Mouse (Mus musculus) adrenal gland, postnatal 36 days (tissue): ENCODE data around the gene Prr7. TPM values are rescaled to one million over a fixed set of nuclear protein-coding genes. Genes with fewer than 3 reads are reported as not detected.
A peak's percentile ranks its signal among the peaks of the same experiment; 100 is the strongest.

Experiments
- DNase-seq, 2 experiments: peaks; one replicate each; pipeline ENCODE4 v3.0.0; 2021; ENCODE audit warnings: mixed read lengths in 1 of 2
- total RNA-seq, 2 experiments: library from RNA; stranded (reverse); gene quantifications; 2 replicates each; pipeline ENCODE4 v1.2.3; 2021

Prr7 gene
- total RNA-seq, 2 experiments from 2014 or later, result 1.9 to 3.3 TPM

DNA sequence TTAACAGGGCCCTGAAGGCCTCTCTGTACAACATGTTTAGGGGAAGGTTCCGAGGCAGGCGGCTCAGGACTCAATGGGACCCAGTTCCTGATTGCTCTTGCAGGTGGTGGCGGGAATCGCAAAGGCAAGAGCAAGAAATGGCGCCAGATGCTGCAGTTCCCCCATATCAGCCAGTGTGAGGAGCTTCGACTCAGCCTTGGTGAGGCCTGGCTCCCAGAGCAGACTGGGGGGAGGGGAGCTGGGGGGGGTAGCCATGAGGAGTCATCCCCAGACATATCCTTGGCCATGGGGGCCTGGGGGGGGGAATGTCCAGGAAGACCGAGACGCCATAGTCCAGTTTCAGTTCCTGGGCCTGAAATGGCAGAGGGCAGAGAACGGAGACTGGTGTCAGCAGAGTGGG, 14.9 kb upstream of the Prr7 start:
- no peak for DNase-seq

DNA sequence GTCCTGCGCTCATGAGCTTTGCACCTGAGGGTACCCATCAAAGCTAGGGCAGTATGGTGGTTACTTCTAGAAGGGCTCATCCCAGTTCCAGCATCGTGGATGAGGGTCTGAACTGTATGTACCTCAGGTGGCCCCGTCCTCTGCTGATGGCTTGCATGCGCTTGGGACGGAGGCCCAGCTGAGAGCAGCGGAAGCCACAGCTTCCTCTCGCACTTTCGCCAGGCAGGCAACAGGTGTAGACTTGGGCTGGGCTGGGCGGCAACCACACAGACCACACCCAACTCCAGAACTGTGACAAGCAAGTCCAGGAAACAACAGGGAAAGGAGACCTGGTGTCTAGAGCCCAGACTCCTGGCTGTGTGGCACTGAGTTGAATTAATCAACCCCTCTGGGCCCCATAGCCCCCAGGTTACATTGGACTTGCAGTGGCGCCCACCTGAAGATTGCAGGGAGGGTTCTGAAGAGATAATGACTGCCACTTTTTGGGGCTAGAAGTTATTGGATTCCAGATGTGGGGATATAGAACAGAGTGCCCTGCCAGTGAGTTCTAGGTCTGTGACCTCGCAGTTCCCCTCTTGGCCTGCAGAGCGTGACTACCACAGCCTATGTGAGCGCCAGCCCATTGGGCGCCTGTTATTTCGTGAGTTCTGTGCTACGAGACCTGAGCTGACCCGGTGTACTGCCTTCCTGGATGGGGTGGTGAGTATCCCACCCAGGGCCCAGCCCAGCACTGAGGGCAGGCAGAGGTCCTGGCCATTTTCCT, 14.2 kb upstream of the Prr7 start:
- no peak for DNase-seq

DNA sequence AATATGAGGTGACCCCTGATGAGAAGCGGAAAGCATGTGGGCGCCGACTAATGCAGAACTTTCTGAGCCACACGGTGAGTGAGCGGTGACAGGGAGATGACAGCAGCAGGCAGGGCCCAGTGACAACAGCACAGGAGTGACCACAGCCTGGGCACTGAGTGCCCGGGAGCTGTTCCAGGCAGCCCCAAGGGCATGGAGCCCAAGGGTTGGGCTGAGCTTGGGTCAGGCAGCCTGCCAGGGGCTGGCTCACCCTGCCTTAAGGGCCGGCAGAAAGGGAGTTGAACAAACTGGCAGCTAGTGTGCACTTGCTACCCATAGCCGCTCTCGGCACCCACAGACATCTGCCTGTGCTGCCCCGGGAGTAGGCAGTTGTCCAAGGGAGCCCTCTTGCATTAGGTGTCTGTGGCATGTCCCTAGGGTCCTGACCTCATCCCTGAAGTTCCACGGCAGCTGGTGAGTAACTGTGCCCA, 13.5 kb upstream of the Prr7 start:
- DNase-seq, result peak; percentile 94 to 95

DNA sequence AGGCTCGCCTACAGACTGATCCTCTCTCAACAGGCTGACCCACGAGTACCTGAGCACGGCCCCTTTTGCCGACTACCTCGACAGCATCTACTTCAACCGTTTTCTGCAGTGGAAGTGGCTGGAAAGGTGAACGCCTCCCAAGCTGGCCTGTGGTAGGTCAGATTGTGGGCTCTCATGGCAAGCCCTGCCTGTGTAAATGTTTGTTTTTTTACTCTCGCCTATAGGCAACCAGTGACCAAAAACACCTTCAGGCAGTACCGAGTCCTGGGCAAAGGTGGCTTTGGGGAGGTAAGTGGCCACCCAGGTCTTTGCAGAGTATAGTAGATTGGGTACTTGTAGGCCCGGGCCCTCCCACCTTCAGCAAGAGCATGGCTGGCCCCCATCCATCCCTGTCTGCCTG, 12.8 kb upstream of the Prr7 start:
- no peak for DNase-seq

DNA sequence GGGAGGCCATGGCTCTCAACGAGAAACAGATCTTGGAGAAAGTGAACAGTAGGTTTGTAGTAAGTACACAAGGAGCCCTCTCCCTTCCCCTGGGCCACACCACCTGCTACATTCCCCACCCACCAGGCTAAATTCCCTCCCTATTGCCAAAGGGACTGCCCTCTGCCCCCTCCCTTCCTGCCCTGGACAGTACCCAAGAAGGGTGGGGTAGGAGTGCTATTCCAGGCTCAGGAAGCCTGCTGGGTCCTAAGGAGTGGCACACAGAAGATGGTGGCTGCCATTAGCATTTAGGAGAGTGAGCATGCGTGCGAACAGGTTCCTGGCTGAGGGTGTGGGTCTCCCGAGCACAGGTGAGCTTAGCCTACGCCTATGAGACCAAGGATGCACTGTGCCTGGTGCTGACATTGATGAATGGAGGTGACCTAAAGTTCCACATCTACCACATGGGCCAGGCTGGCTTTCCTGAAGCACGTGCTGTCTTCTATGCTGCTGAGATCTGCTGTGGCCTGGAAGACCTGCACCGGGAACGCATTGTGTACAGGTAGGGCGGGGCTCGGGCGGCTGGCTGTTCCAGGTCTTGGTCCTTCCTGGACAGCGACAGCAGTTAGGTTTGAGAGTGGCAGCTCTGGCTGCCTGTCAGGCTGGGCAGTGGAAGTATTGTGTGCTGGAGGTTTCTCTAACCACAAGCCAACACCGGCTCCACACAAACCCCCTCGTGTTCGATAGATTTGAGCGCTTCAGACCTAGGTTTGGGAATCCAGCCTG, 12.1 kb upstream of the Prr7 start:
- peak in 1 of 2 experiments; percentile 51 for DNase-seq

DNA sequence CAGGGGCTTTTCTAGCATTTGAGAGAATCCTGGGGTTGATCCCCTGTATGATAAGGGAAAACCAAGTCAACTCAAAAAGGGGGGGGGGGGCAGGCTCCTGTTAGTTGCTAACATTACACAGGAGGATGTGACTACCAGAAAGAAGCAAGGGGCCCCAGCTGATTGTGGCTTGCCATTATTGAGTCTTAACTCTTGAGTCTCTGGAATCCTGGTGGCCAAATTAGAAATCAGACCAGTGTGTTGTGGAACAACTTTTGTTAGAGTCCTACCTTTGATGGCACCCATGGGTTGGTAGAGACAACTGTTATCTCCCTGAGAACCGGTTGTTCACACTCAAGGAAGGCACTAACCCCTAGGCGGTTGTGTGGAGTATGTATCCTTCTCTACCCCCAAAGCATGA, 1.1 kb upstream of the Prr7 start:
- no peak for DNase-seq

DNA sequence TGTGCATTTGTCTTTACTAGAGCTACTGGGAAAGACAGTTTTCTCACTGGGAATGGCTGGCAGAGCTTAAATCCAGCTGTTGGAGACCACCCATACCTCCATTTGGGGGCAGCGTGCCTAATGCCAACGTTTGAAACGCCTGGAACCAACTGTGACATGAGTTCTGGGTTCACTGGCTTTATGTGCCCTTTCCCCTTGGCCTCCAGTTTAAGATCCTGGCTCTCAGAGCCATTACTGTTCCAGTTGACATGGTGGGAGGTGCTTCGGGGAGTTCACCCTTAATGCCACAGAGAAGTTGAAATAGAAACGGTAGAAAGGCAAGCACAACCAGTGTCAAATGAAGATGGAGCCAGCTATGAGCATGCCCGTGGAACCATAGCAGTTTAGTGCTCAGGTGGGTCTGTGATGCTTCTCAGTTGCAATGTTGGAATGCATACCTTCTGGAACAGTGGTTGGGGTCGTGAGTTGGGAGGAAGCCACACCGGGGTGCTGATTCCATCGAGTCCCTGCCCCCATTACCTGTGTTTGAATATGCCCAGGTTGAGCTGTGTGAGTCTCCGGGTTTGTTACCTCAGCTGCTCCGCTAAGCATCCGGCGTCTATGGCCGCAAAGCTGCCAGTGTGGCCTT, 554 bp upstream of the Prr7 start:
- DNase-seq, result no peak

DNA sequence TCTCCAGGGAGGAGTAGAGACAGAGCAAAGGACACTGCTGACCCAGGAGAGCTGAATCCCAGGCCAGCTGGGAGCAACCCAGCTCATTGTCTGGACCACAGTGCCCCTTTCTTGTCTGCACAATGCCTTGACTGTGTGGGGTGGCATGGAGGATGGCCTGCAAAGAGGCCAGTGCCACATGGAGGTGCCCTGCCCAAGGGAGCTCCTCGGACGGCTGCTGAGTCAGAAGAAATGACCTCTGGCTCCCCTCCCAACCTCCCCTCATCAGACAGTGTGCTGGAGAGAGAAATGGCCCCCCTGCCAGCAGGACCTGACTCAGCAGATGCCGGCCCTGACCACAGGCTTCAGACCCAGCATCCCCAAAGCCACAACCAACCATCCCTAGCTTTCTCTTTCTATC, 1.1 kb downstream of the Prr7 start:
- peak; percentile 54 to 58 for DNase-seq

DNA sequence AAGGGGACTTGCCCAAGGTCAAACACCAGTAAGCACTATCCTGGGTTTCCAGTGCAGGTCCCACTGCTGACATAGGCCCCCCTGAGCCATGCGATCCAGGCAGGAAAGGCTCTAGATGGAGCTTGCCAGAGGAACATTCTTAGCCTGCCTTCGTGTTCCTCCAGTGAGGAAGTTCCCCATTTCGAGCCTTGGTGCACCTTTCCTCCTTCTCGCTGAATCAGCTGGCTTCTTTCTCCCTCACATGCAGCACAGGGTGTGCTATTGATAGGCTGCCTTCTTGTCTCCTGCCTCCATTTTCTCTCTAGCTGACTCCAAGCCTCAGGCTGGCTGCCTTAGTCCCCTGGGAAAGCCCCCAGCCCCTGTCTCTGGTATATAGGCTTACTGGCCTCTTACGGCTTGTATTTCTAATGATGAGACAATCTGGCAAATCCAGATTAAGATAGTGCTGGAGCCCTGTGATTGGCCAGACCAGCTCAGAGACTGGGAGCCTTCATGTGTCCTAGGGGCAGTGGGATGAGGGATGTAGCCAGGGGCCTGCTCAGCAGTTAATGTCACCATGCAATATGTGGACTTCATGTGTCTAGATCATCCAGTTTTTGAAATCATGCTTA, 1.9 kb downstream of the Prr7 start:
- no peak for DNase-seq

DNA sequence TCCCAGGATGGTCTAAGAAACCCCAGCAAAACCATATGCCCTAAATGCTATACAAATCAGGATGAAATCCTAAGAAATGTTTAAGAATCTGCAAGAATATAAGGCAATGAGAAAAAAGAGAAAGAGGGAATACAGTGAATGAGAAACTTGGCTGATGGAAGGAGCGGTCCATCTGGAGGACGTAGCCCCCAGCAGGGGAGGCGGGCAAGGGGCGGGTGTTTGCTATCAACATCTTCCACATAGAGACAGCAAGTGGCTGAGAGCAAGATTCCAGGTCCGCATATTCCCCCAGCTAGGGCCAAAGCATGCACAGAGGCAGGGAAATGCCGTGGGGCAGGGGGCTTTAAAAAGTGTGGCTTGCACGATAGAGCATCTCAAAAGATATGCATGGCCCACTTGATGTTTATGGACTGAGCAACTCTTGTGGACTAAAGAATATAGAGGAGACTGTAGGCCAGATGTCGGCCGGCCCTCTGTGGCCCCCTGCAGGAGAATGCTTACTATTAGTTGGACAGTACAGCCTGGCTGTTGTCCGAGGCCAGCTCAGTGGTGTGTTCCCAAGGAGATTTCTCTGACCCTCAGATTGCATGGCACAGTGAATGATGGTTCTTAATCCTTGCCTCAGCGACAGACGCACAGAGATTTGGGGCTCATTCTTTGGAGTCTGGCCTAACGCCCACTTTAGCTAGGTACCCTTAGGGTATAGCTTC, 4.9 kb downstream of the Prr7 start:
- DNase-seq, result peak; percentile 79 to 80

DNA sequence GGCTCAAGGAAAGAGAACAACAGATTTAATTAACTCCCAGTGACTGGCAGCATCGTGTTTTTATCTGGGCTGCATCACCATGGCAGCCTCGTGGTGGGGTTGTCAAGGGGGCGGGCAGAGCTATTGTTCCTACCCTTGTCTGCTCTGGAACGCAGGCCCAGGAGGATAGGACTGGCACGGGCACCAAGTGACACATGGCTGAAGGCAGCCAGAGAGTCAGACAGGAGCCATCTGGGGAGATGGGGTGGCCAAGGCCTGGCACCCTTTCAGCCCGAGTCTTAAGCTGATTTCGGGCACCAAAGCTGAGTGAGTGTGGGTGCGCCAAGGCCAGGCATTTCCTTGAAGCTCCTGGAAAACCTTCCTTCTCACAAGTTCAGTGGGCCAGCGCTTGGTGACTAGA, 6.3 kb downstream of the Prr7 start:
- peak in 1 of 2 experiments; percentile 43 for DNase-seq

DNA sequence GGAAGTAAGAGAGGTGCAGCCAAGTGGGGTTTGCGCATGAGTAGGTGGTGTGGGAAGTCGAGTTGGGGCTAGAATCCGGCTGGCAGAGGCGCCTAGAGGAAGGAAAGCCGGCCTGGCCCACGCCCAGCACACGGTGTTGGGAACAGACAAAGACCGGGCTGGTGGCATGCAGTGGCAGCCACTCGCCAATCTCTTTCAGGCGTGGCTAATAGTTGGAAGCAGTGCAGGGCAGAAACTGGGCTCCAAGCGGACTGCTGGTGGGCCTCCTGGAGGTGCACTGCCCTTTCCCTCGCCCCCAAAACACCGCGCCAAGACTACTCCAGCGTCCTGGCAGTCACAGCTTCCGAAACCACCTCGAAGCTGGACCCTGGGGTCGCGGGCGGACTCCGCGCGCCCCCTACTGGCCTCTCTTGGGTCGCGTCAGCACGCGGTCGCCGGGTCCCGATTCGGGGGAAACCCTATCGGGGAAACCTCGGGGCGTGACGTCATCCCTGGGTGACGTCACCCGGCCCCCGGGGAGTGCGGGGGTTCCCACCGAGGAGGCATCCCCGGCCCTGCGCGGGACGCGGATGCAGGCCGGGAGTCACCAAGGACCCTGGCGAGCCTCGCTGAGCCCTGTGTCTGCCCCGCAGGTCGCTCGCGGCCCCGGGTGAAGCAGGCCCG, 7.2 kb downstream of the Prr7 start:
- peak; percentile 85 to 90 for DNase-seq

DNA sequence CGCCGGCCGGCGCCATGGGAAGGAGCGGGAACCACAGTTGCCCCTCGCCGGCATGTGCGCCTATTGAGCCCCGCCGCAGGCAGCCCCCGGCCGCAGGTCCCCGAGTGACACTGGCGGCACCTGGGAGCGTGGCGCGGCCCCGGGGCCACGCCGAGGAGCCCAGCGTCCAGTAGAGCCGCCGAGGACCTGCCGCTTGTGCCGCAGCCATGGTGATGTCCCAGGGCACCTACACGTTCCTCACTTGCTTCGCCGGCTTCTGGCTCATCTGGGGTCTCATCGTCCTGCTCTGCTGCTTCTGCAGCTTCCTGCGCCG, 7.7 kb downstream of the Prr7 start:
- no peak for DNase-seq

DNA sequence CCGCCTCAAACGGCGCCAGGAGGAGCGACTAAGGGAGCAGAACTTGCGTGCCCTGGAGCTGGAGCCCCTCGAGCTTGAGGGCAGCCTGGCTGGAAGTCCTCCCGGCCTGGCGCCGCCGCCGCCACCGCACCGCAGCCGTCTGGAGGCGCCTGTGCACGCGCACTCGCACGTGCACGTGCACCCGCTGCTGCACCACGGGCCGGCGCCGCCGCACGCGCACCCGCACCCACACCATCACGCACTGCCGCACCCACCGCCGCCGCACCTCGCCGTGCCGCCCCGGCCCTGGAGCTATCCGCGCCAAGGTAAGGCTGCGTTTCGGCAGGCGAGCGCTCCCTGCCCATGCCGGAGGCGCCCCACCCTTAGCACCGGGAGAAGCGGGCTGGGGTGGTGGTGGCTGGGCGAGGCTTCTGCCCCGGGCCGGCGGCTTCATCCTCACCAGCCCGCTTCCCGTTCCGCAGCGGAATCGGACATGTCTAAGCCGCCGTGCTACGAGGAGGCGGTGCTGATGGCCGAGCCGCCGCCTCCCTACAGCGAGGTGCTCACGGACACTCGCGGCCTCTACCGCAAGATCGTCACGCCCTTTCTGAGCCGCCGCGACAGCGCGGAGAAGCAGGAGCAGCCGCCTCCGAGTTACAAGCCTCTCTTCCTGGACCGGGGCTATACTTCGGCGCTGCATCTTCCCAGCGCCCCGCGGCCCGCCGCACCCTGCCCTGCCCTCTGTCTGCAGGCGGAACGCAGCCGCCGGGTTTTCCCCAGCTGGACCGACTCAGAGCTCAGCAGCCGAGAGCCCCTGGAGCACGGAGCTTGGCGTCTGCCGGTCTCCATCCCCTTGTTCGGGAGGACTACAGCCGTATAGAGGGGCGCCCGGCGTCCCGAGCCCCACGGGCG, 8.3 kb downstream of the Prr7 start:
- DNase-seq, result peak; percentile 58 to 71

DNA sequence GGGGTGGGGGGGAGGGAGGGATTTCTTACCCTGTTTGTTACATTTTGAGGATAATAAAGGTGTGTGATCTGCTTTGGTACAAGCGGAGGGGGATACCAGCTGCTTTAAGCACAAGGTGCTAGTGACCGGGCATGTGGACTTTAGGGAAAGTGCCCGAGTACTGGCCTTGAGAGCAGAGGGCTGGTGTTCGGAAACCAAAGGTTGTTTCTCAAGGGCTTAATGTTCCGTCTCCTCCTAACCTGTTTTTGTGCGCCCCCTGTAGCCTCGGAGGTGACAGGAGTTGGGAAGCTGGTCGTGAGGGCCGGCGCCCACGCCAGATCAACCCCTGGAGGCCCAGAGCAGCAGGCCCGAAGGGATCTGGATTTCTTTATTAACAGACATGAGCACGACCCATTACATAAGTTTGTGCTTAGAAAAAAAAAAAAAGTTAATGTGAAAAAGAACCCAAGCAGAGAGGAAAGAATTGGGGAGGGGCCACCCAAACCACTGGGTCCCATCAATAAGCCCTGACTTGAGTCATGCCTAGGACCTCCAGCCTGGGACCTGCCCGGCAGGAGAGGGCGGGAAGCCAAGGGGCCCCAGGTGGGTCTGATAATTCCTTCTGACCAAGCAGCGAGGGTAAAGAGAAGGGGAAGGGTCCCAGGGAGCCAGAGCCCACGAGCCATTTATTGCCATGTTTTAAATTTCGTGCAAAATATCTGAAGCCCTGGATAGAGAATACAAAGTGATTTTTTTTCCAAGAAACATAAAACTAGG, 9.2 kb downstream of the Prr7 start:
- DNase-seq, result no peak

DNA sequence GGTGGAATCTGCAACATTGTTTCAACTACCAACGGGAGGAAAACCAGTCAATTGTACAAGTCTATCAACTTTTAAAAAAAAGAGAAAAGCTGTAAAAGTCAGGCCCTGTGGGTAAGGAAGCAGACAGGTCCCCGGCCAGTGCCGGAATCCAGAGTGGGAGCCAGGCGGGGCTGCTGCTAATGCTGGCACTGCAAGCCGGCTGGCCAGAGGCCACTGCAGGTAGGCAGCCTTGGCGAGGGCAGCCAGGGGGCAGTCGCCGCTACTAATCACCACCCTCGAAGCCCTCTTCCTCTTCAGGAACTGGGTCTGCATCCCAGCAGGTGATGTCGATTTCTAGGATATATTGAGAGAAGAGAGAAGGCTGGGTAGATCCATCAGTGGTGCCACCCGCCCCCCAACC, 9.9 kb downstream of the Prr7 start:
- DNase-seq, result no peak

DNA sequence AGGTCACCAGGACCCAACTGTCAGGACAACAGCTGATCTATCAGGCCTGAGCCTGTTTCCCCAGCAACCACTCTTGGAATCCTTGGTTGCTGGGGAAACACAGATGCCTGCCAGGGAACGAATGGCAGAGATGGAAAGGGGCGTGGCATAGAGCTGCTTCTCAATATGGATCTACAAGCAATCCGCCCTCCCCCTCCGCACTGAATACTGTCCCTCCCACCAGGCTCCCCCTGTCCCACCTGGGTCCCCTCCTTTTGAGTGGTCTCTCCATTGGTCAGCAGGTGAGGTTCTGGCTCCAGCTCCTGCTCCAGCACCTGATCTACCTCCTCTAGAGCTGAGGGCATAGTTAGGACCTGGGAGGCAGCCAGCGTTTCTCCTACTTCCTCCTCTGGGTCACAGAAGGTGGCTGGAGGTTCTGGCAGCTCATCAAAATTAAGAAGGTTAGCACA, 10.6 kb downstream of the Prr7 start:
- DNase-seq, result no peak

DNA sequence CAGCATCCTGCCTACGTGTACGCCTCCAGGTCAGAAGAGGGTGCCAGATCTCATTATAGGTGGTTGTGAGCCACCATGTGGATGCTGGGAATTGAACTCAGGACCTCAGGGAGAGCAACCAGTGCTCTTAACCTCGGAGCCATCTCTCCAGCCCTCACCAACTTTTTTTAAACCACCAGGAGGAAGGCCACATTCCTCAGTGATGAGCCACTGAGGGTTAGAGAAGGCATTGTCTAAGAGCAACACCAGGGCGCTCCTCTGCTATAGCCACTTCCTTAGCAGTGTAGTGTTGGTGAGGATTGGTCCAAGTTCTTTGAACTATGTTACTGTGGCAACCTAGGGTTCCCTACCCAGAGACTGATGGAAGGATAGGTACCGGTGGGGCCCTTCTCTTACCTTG, 11.7 kb downstream of the Prr7 start:
- no peak for DNase-seq

DNA sequence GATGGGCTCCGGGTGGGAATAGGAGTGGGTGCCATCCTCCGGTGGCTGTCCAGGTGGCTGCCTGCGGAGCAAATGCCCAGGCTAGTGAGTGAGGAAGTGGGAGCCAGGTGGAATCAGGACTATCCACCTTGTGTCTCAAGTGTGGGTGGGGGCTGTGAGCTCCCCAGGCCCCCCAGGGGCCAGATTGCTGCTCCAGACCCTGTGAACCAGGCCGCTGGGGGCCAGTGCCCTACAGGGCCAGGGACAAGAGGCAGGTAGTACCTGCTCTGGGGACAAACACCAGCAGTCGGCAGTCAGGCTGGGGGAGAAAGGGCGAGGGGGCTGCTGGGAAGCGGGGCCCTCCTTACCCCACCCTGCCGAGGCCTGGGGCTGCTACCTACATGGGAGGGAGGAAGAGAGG, 12.2 kb downstream of the Prr7 start:
- no peak for DNase-seq

DNA sequence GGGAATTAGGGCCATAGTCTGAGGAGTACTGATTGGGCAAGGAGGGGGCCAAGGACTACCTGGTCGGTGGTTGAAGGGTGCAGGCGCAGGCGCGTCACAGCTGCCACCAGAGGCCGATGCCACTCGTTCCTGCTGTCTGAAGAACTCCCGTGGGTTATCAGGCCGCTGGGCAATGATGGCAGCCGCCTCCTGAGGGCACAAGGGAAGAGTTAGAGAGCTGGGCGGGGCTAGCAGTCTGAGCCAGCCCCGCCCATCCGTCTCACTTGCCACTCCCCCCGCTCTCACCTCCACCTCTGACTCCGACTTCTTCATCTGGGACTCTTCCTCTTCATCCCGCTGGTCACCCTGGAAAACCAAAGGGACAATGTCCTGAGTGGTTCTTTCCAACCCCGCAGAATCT, 13.4 kb downstream of the Prr7 start:
- no peak for DNase-seq
